In genomic region chr11:96271541-96272011, GRCm38 (mm10) we compare ENCODE assay signal across 10 mouse cellular contexts. TPM values are rescaled to one million over a fixed set of nuclear protein-coding genes. Genes with fewer than 3 reads are reported as not detected.
DNase-seq lines count a peak whose midpoint lies in the region; ATAC-seq lines count a peak whose summit lies in the region.
"Had no signal": no experiment of that assay in that cellular context is flagged by ENCODE, and none has a peak within 500 bp of the region (broad histone marks: within the 10 kb centered on the region; RNA-seq: fewer than 3 reads in every experiment).

No protein-coding gene starts in this region.

- no peak for DNase-seq in heart, postnatal 10 days
- DNase-seq in adrenal gland, adult 2 months = peak; percentile 86
- DNase-seq in kidney, adult 18-20 months = peak; percentile 85
- peak; percentile 29 for DNase-seq in naive thymus-derived CD4-positive, alpha-beta T cell, adult 2 months (ENCODE audit: low read depth)
- DNase-seq in forebrain, embryonic 14.5 days (ENCODE audit: low spot score) = no peak
- no peak for DNase-seq in left cerebral cortex, postnatal 36 days (ENCODE audit: low spot score in 2 of 2)

- H3K27me3 ChIP-seq in heart, embryonic 15.5 days = peaks cover 99% of the 10 kb centered on the region
- H3K27me3 ChIP-seq in forebrain, embryonic 14.5 days (replicated peaks; ENCODE audit: control insufficient read depth, insufficient read depth, low read length) = peaks cover 99% of the 10 kb centered on the region
- H3K27me3 ChIP-seq in forebrain, embryonic 16.5 days (replicated peaks; ENCODE audit: control insufficient read depth, insufficient read depth, low read length) = peaks cover 96% of the 10 kb centered on the region

- no peak for ATAC-seq in heart, embryonic 15.5 days (replicated peaks; ENCODE audit: insufficient number of reproducible peaks, insufficient read depth, low FRiP score, low read depth)
- no peak for ATAC-seq in forebrain, embryonic 14.5 days
- ATAC-seq in forebrain, embryonic 16.5 days = no peak

- intact Hi-C loops in heart, postnatal 10 days (cut with DNase I) = loop anchor here (10.0 kb wide), 1 partner anchor 267 kb away; the partner anchor contains the start of gene Igf2bp1
- intact Hi-C loops in left cerebral cortex, postnatal 36 days (cut with DNase I) = no loop called here

- peak overlapping the region; percentile 49 for H3K4me2 ChIP-seq in heart, embryonic 15.5 days
- H3K4me2 ChIP-seq in forebrain, embryonic 14.5 days (ENCODE audit: low read length) = no peak overlapping the region
- no peak overlapping the region for H3K4me2 ChIP-seq in forebrain, embryonic 16.5 days (ENCODE audit: low read length)

- peak overlapping the region; percentile 37 for H3K4me3 ChIP-seq in heart, embryonic 15.5 days
- no peak overlapping the region for H3K4me3 ChIP-seq in forebrain, embryonic 14.5 days (ENCODE audit: low read depth, low read length)
- H3K4me3 ChIP-seq in forebrain, embryonic 16.5 days (replicated peaks; ENCODE audit: low read length) = no peak overlapping the region

- peaks cover 22% of the 10 kb centered on the region for H3K4me1 ChIP-seq in heart, embryonic 15.5 days (replicated peaks)
- H3K4me1 ChIP-seq in forebrain, embryonic 14.5 days (ENCODE audit: control insufficient read depth, insufficient read depth, low read length) = no peaks in the 10 kb centered on the region
- peaks cover 4% of the 10 kb centered on the region for H3K4me1 ChIP-seq in forebrain, embryonic 16.5 days (replicated peaks; ENCODE audit: control insufficient read depth, insufficient read depth, low read length)

- no peaks in the 10 kb centered on the region for H3K36me3 ChIP-seq in heart, embryonic 15.5 days
- H3K36me3 ChIP-seq in forebrain, embryonic 14.5 days (ENCODE audit: control insufficient read depth, insufficient read depth, low read length) = no peaks in the 10 kb centered on the region
- H3K36me3 ChIP-seq in forebrain, embryonic 16.5 days (ENCODE audit: control insufficient read depth, insufficient read depth) = no peaks in the 10 kb centered on the region

- no peak overlapping the region for H3K9ac ChIP-seq in heart, embryonic 15.5 days
- H3K9ac ChIP-seq in forebrain, embryonic 14.5 days (ENCODE audit: low read length) = no peak overlapping the region
- H3K9ac ChIP-seq in forebrain, embryonic 16.5 days (replicated peaks; ENCODE audit: low read depth, low read length) = no peak overlapping the region

- no peaks in the 10 kb centered on the region for H3K9me3 ChIP-seq in heart, embryonic 15.5 days (replicated peaks)
- no peaks in the 10 kb centered on the region for H3K9me3 ChIP-seq in forebrain, embryonic 14.5 days (replicated peaks; ENCODE audit: control insufficient read depth, low read length)
- H3K9me3 ChIP-seq in forebrain, embryonic 16.5 days (ENCODE audit: control insufficient read depth, low read length) = no peaks in the 10 kb centered on the region

- WGBS in heart, embryonic 15.5 days = under 1% methylated on average over 52 of the region's 52 CpGs
- under 1% methylated on average over 49 of the region's 52 CpGs for WGBS in forebrain, embryonic 14.5 days
- WGBS in forebrain, embryonic 16.5 days = under 1% methylated on average over 52 of the region's 52 CpGs

- no peak overlapping the region for H3K27ac ChIP-seq in heart, embryonic 15.5 days
- H3K27ac ChIP-seq in forebrain, embryonic 14.5 days (ENCODE audit: low read depth, low read length) = no peak overlapping the region
- H3K27ac ChIP-seq in forebrain, embryonic 16.5 days (ENCODE audit: low read length) = no peak overlapping the region

RNA-seq across cellular contexts. Expression of gene Hoxb9, which starts 0.3 kb away (rescaled TPM):
- polyA plus RNA-seq in heart, embryonic 15.5 days (2015; fragmentation: Nextera tagmentation; extraction: Ambion mirVana) = 0.06 TPM in 1 of 2 replicates, not detected in the other
- total RNA-seq in heart, postnatal 10 days (2021) = not detected
- 100 to 1,000 TPM; 183 to 377 TPM for total RNA-seq in adrenal gland, adult 2 months (2021)
- polyA plus RNA-seq in adrenal gland, adult 2 months (2012; rRNA removed) = 156 and 180 TPM in 2 replicates
- not detected in 2 replicates for polyA plus RNA-seq in forebrain, embryonic 14.5 days (2014; fragmentation: Nextera tagmentation; extraction: Ambion mirVana)
- polyA plus RNA-seq in forebrain, embryonic 16.5 days (2015; fragmentation: Nextera tagmentation; extraction: Ambion mirVana) = not detected in 2 replicates
- not detected for total RNA-seq in left cerebral cortex, postnatal 36 days (2021)
- total RNA-seq: neutrophil, adult 5-6 weeks had no signal
- polyA plus RNA-seq: frontal cortex, adult 2 months had no signal

RNA-seq across cellular contexts. Expression of gene Hoxb8, which starts 10.1 kb away (rescaled TPM):
- polyA plus RNA-seq in heart, embryonic 15.5 days (2015; fragmentation: Nextera tagmentation; extraction: Ambion mirVana) = 0.08 TPM in 1 of 2 replicates, not detected in the other
- total RNA-seq in heart, postnatal 10 days (2021) = not detected
- total RNA-seq in adrenal gland, adult 2 months (2021) = 10 to 100 TPM; 67.3 to 93.9 TPM
- 357 and 428 TPM in 2 replicates for polyA plus RNA-seq in adrenal gland, adult 2 months (2012; rRNA removed)
- polyA plus RNA-seq in forebrain, embryonic 14.5 days (2014; fragmentation: Nextera tagmentation; extraction: Ambion mirVana) = not detected in 2 replicates
- polyA plus RNA-seq in forebrain, embryonic 16.5 days (2015; fragmentation: Nextera tagmentation; extraction: Ambion mirVana) = not detected in 2 replicates
- not detected for total RNA-seq in left cerebral cortex, postnatal 36 days (2021)
- total RNA-seq: neutrophil, adult 5-6 weeks had no signal
- polyA plus RNA-seq: frontal cortex, adult 2 months had no signal

RNA-seq across cellular contexts. Expression of gene Hoxb7, which starts 14.8 kb away (rescaled TPM):
- 0.25 and 0.32 TPM in 2 replicates for polyA plus RNA-seq in heart, embryonic 15.5 days (2015; fragmentation: Nextera tagmentation; extraction: Ambion mirVana)
- not detected for total RNA-seq in heart, postnatal 10 days (2021)
- total RNA-seq in adrenal gland, adult 2 months (2021) = 10 to 100 TPM; 46.4 to 46.7 TPM
- polyA plus RNA-seq in adrenal gland, adult 2 months (2012; rRNA removed) = 48.8 and 55.9 TPM in 2 replicates
- not detected in 2 replicates for polyA plus RNA-seq in forebrain, embryonic 14.5 days (2014; fragmentation: Nextera tagmentation; extraction: Ambion mirVana)
- not detected in 2 replicates for polyA plus RNA-seq in forebrain, embryonic 16.5 days (2015; fragmentation: Nextera tagmentation; extraction: Ambion mirVana)
- not detected for total RNA-seq in left cerebral cortex, postnatal 36 days (2021)
- total RNA-seq: neutrophil, adult 5-6 weeks had no signal
- polyA plus RNA-seq: frontal cortex, adult 2 months had no signal

RNA-seq across cellular contexts. Expression of gene Hoxb6, which starts 20.7 kb away (rescaled TPM):
- polyA plus RNA-seq in heart, embryonic 15.5 days (2015; fragmentation: Nextera tagmentation; extraction: Ambion mirVana) = 0.49 and 1.2 TPM in 2 replicates
- total RNA-seq in heart, postnatal 10 days (2021) = not detected
- 10 to 100 TPM; 33.0 to 72.2 TPM for total RNA-seq in adrenal gland, adult 2 months (2021)
- polyA plus RNA-seq in adrenal gland, adult 2 months (2012; rRNA removed) = 201 and 210 TPM in 2 replicates
- not detected in 2 replicates for polyA plus RNA-seq in forebrain, embryonic 14.5 days (2014; fragmentation: Nextera tagmentation; extraction: Ambion mirVana)
- not detected in 2 replicates for polyA plus RNA-seq in forebrain, embryonic 16.5 days (2015; fragmentation: Nextera tagmentation; extraction: Ambion mirVana)
- not detected for total RNA-seq in left cerebral cortex, postnatal 36 days (2021)
- total RNA-seq: neutrophil, adult 5-6 weeks had no signal
- polyA plus RNA-seq: frontal cortex, adult 2 months had no signal

RNA-seq across cellular contexts. Expression of gene Hoxb5, which starts 31.6 kb away (rescaled TPM):
- 1.4 and 3.3 TPM in 2 replicates for polyA plus RNA-seq in heart, embryonic 15.5 days (2015; fragmentation: Nextera tagmentation; extraction: Ambion mirVana)
- total RNA-seq in heart, postnatal 10 days (2021) = under 1 TPM; 0.45 to 0.62 TPM
- 10 to 100 TPM; 15.2 to 31.6 TPM for total RNA-seq in adrenal gland, adult 2 months (2021)
- polyA plus RNA-seq in adrenal gland, adult 2 months (2012; rRNA removed) = 43.4 and 45.6 TPM in 2 replicates
- polyA plus RNA-seq in forebrain, embryonic 14.5 days (2014; fragmentation: Nextera tagmentation; extraction: Ambion mirVana) = 0.15 TPM in 1 of 2 replicates, not detected in the other
- polyA plus RNA-seq in forebrain, embryonic 16.5 days (2015; fragmentation: Nextera tagmentation; extraction: Ambion mirVana) = not detected in 2 replicates
- total RNA-seq in left cerebral cortex, postnatal 36 days (2021) = not detected
- total RNA-seq: neutrophil, adult 5-6 weeks had no signal
- polyA plus RNA-seq: frontal cortex, adult 2 months had no signal

Comparison
In these comparisons a context has a peak if more than half of its experiments do, and no peak if none do; other contexts are left out.
1. DNase-seq: peak in adrenal gland, adult 2 months (single experiment), kidney, adult 18-20 months (single experiment) and naive thymus-derived CD4-positive, alpha-beta T cell, adult 2 months (single experiment); none in heart, postnatal 10 days (0 of 2), forebrain, embryonic 14.5 days (single experiment) and left cerebral cortex, postnatal 36 days (0 of 2).
2. RNA of gene Hoxb9, which starts 0.3 kb away (polyA plus RNA-seq): 156 to 180 TPM in adrenal gland, adult 2 months; 0.06 TPM in heart, embryonic 15.5 days, not detected in forebrain, embryonic 14.5 days and not detected in forebrain, embryonic 16.5 days; every median in the first group is over 100 times any median in the second.
3. RNA of gene Hoxb8, which starts 10.1 kb away (polyA plus RNA-seq): 357 to 428 TPM in adrenal gland, adult 2 months; 0.08 TPM in heart, embryonic 15.5 days, not detected in forebrain, embryonic 14.5 days and not detected in forebrain, embryonic 16.5 days; every median in the first group is over 100 times any median in the second.
4. RNA of gene Hoxb7, which starts 14.8 kb away (polyA plus RNA-seq): 48.8 to 55.9 TPM in adrenal gland, adult 2 months; 0.25 to 0.32 TPM in heart, embryonic 15.5 days, not detected in forebrain, embryonic 14.5 days and not detected in forebrain, embryonic 16.5 days; every median in the first group is over 10 times any median in the second.